Mouse (Mus musculus): Measurements from ENCODE around the gene Ifi207.
A peak's percentile ranks its signal among the peaks of the same experiment; 100 is the strongest.
"Not testable (repeated sequence)": the region's sequence is repeated elsewhere in the genome, so short reads cannot be mapped to it uniquely, and the experiment has no call there.

Ifi207 gene

DNA sequence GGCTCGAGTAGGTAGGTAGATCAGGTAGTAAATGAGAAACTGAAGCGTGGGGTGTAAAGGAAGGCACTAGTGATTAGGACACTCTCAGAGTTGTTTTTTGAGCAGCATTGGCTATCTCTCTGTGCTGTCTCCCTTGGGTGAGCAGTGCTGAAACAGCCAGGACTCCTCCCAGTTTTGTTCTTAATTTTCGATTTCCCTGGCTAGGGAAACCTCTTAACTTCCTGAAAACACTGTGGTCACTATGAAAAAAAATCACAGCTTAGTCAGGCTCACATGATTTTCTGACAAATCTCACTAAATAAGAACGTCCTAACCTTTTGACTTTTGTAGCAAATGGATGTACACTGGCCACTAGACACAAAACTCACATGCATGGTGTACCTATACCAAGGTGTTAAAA is at the start of gene Ifi207:
Ifi207 (minus strand) TSS at position 92 of the 400 bp plus-strand sequence.
- DNase-seq (ENCODE audit: low spot score in 2 of 2), result peak in 1 of 2 experiments; percentile 26

DNA sequence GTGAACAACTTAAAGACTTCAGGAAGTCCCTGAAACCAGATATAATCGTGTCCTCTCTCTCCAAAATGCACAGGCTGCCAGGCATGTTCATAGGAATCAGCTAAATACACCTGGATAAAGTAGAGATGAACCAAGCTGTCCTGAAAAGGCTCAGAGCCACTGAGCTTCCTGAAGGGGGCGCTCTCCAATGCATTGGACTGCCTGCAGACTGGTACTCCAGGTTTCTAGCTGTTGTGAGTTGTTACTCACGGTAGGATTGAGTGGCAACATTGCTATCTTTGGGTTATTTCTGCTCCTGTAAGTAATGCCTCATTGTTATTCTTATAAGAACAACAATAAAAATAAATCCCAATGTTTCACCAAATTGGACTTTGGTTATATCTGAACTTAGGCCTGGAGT is 31.9 kb upstream of the Ifi207 start:
- not testable (repeated sequence) for DNase-seq (ENCODE audit: low spot score in 2 of 2)

GRCm38 (mm10) chr1:173766848-173767617 is 25.5 kb upstream of the Ifi207 start, which contains the start of gene Ifi204:
Gene Ifi204 (minus strand): TSS chr1:173766943.
- peak in 1 of 2 experiments; percentile 56 for DNase-seq (ENCODE audit: low spot score in 2 of 2)

DNA sequence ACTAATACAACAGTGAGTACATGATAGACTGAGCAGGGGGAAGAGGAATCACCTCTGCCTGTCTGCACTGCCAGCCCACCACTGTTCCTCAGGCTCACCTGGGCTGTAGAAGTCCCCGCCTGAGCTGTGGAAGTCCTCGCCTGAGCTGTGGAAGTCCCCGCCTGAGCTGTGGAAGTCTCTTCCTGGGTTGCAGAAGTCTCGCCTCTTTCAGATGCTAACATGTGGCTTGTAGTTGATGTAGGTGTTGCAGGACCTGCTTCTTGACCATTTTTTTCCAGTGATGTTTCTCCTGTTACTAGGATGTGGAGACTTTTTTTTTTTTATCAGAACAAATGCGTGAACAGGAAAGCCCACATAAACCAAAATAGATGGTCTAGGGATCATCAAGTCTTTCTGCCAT is 18.5 kb upstream of the Ifi207 start:
- DNase-seq (ENCODE audit: low spot score in 2 of 2), result not testable (repeated sequence)

GRCm38 (mm10) chr1:173742262-173742661 is 715 bp upstream of the Ifi207 start:
- no peak for DNase-seq (ENCODE audit: low spot score in 2 of 2)

- DNase-seq (ENCODE audit: low spot score in 2 of 2), result no peak
Observed at GRCm38 (mm10) chr1:173740537-173740936, 1.0 kb downstream of the Ifi207 start.

DNA sequence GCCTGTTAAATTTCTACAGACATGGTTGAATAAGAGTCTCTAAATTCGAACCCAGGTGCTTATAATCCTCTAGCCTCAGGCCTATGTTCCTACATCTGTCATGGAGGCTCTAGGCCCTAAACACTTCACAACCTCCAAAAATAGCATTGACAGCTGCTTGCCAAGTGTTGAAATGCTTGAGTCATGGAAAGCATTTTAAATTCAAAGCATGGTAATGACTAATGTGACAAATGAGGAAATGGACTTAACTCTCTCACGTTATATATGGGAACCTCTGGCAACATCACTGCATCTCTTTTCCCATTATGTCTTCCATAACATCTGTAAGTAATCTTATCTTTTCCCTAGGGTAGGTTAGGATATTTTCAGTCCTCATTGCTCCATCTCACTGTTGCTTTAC is 4.6 kb downstream of the Ifi207 start:
- DNase-seq (ENCODE audit: low spot score in 2 of 2), result no peak

DNA sequence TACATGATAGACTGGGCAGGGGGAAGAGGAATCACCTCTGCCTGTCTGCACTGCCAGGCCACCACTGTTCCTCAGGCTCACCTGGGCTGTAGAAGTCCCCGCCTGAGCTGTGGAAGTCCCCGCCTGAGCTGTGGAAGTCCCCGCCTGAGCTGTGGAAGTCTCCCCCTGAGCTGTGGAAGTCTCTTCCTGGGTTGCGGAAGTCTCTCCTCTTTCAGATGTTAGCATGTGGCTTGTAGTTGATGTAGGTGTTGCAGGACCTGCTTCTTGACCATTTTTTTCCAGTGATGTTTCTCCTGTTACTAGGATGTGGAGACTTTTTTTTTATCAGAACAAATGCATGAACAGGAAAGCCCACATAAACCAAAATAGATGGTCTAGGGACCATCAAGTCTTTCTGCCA is 6.5 kb downstream of the Ifi207 start:
- not testable (repeated sequence) for DNase-seq (ENCODE audit: low spot score in 2 of 2)

DNA sequence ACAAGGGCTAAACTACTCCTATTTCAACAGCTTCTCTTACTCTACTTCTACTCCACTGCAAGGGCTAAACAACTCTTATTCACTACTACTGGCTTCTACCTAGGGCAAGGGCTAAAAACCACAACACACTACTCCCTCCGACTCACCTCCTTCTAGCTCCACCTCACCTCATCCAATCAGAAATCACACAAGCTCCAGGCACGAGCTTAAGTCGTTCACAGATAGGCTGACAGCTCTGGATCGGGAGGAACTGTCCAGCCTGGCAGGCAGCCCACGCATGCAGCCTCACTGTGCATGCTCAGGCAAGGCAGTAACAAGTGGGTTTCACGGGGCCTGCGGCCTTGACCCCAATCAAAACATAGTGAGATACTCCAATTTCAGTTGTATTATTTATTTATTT is 8.3 kb downstream of the Ifi207 start:
- no peak for DNase-seq (ENCODE audit: low spot score in 2 of 2)

GRCm38 (mm10) chr1:173694270-173694669 is 47.3 kb downstream of the Ifi207 start:
- no peak for DNase-seq (ENCODE audit: low spot score in 2 of 2)

DNA sequence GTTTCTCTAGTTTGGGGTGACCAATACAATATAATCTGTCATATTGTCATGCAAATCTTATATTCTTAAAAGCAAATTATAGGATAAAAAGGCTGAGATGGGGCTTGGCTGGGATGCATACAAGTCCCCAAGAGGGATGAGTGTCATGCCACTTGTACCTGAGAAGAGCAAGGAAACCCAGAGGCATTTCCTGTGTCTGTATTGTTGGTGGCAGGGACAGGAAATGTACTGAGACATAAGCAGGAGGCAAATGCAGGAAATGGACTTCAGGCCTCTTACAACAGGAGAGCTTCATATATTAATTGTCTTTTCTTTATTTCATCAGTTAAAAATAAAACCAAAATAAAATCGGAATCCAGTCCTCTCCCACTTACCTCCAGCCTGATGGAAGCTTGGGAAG is 62.9 kb downstream of the Ifi207 start:
- DNase-seq (ENCODE audit: low spot score in 2 of 2), result not testable (repeated sequence)

DNA sequence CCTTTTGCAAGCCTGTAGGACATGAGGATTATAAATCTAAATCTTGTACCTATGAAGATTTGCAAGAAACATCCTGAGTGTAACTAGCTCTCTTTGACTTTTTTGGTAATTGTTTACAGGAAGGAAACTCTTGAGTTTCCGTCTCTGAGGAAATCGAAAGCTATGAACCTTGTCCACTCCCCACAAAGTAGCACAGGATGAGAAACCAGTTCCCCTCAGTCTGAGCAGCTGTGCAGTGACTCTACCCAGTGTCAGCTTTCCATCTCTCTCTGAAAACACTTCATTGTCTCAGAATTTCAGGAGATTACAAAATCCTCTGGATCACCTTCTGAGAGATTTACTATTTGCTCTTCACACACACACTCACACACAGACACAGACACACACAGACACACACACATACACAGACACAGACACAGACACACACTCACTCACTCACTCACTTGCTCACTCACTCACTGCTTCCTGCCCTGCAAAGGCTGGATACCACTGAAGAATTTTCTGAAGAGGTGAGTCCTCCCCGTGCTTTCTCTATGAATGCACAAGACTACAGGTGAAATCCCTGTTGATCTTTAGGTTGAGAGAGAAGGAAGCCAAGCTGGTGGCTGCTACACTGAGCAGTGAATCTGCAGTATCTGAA is 68.0 kb downstream of the Ifi207 start, which contains the start of gene Ifi208:
Ifi208 (plus strand) TSS at position 218 of the 640 bp plus-strand sequence.
- DNase-seq (ENCODE audit: low spot score in 2 of 2), result not testable (repeated sequence)

Data from urinary bladder, postnatal 36 days (tissue).